Mouse (Mus musculus): ENCODE data around the gene Col24a1. TPM values are rescaled to one million over a fixed set of nuclear protein-coding genes. Genes with fewer than 3 reads are reported as not detected.

The Col24a1 gene
- polyA plus RNA-seq, 1 experiment from 2014 or later = 1.6 TPM

DNA sequence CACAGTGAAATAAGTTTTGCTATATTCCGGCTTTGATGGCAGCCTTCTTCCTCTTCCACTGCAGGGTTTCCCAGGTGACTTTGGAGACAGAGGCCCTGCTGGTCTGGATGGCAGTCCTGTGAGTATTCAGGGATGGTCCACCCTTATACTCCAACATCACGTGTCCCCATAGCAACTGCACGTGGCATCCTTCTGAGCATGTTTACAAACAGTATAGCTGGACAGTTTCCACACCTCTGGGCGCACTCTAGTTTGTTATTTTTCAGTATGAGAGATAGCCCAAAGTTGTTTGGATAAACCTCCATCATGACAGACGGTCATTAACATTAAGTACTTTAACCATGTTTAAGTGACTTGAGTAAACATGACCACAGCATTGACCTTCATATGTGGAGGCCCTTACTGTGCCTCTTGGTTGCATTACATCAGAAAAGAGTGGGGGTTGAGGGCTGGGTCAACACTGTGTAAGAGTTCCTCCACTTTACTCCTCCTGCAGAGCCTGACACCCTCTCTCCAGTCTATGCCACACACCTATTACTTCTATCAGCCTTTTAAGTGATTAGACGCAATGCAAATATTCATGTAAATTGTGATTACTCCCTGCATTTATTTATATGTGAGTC, 64.7 kb downstream of the Col24a1 start:
- no peak for ATAC-seq (replicated peaks; ENCODE audit: insufficient number of reproducible peaks, insufficient read depth, low FRiP score, low read depth)
- no peak overlapping the region for H3K27ac ChIP-seq

DNA sequence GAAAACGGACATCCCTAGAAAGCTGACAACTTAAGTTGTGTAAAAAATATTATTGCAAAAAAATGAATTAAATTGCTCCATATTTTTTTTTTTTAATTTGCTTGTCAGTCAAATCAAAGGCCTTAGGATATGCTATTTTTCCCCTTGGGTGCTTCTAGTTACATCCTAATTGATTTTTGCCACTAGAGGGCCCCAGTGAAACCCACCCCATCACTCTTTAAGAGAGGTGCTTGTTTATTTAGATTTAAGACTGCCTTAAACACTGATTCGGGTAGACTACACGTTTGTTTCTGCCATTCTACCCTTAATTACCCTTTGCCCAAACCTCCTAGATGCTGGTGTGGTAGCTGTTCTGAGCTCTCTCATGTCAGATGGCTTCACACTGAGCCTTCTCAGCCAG, 73.0 kb downstream of the Col24a1 start:
- Histone ChIP-seq H3K36me3 (no peaks in the 10 kb centered on the region), H3K27me3 (no peaks in the 10 kb centered on the region), H3K27ac (no peak overlapping the region), H3K9ac (no peak overlapping the region), H3K4me1 (replicated peaks) (no peaks in the 10 kb centered on the region), H3K4me2 (no peak overlapping the region), H3K9me3 (replicated peaks) (no peaks in the 10 kb centered on the region), H3K4me3 (no peak overlapping the region)
- no peak for ATAC-seq (replicated peaks; ENCODE audit: insufficient number of reproducible peaks, insufficient read depth, low FRiP score, low read depth)
- 35% methylated on average over 3 of the region's 3 CpGs for WGBS

More for the DNA sequence above, 64.7 kb downstream of the Col24a1 start:
- H3K4me2 ChIP-seq = no peak overlapping the region
- H3K4me1 ChIP-seq (replicated peaks) = no peaks in the 10 kb centered on the region
- no peaks in the 10 kb centered on the region for H3K27me3 ChIP-seq
- no peak overlapping the region for H3K9ac ChIP-seq
- H3K4me3 ChIP-seq = no peak overlapping the region
- 71% methylated on average over 6 of the region's 6 CpGs for WGBS
- H3K9me3 ChIP-seq (replicated peaks) = no peaks in the 10 kb centered on the region
- H3K36me3 ChIP-seq = no peaks in the 10 kb centered on the region

DNA sequence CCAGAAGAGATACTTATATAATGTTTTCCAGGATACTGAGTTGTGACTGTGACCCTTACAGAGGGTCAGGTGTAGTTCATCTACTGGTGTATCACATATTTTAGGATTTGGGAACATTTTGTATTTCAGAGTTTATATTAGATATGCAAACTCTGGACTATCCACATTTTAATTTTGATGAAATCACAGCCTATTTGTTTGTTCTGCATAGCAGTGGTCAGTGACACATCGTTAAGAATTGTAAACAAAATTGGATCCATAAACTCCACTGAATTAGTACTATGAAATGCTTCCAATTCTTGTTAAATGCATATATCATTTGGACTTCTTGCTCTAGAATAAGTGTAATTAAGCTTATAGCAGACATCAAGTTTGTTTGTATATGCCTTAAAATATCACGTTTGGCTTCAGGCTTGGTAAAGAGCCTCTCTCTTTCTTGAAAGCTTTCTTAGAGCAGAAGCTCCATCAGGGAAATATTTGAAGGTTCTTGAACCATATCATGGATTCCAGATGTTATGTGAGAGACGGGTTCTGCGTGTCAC, 75.0 kb downstream of the Col24a1 start:
- no peak for ATAC-seq (replicated peaks; ENCODE audit: insufficient number of reproducible peaks, insufficient read depth, low FRiP score, low read depth)
- WGBS = 79% methylated on average over 4 of the region's 4 CpGs
- no peak overlapping the region for H3K27ac ChIP-seq
- no peaks in the 10 kb centered on the region for H3K9me3 ChIP-seq (replicated peaks)
- no peak overlapping the region for H3K4me2 ChIP-seq
- no peak overlapping the region for H3K9ac ChIP-seq
- H3K36me3 ChIP-seq = no peaks in the 10 kb centered on the region
- H3K4me3 ChIP-seq = no peak overlapping the region
- H3K27me3 ChIP-seq = no peaks in the 10 kb centered on the region
- no peaks in the 10 kb centered on the region for H3K4me1 ChIP-seq (replicated peaks)

DNA sequence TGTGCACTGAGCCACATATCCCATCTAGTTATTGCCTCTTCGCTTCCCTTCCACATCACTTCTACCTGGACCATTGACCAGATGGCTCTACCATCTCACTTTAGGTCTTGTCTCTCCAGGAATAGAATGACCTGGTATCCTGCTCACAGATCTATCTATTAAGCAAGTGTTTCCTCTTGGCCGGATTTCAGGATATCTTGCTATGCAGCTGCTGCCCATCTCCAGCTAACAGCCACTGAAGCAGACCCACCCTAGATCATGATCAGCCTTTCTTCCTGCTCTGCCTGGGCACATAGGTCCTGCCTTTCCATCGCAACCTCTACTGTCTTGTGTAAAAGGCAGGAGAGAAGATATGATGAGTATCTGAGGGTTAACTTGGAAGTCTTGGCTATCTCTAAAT, 84.0 kb downstream of the Col24a1 start:
- no peaks in the 10 kb centered on the region for H3K27me3 ChIP-seq
- ATAC-seq (replicated peaks; ENCODE audit: insufficient number of reproducible peaks, insufficient read depth, low FRiP score, low read depth) = no peak
- WGBS = 87% methylated on average over 3 of the region's 3 CpGs

DNA sequence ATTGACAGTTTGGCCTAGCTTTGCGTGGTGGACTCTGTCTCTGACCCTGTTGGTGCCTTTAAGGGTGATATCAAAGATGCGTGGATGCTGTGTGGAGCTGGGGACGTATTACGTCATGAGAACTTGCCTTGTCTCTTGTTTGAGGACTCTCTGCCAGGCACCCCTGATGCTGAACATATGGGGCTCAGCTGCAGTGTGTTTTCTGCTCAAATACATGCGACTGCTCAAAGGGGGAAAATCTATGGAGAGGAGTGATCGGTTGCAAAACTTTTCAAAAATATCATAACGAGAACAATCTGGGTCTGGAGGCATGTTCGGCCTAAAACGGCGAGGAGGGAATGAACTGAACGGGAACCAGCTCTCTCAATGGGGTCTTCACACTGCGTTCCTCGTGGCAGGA, 90.8 kb downstream of the Col24a1 start:
- Histone ChIP-seq H3K27me3 (no peaks in the 10 kb centered on the region), H3K4me2 (no peak overlapping the region), H3K4me1 (replicated peaks) (no peaks in the 10 kb centered on the region), H3K36me3 (no peaks in the 10 kb centered on the region), H3K9ac (no peak overlapping the region), H3K27ac (no peak overlapping the region), H3K4me3 (no peak overlapping the region), H3K9me3 (replicated peaks) (no peaks in the 10 kb centered on the region)
- 77% methylated on average over 13 of the region's 13 CpGs for WGBS
- no peak for ATAC-seq (replicated peaks; ENCODE audit: insufficient number of reproducible peaks, insufficient read depth, low FRiP score, low read depth)

More for the DNA sequence above, 84.0 kb downstream of the Col24a1 start:
- H3K9me3 ChIP-seq (replicated peaks) = no peaks in the 10 kb centered on the region
- no peaks in the 10 kb centered on the region for H3K4me1 ChIP-seq (replicated peaks)
- H3K9ac ChIP-seq = no peak overlapping the region
- H3K4me3 ChIP-seq = no peak overlapping the region
- H3K4me2 ChIP-seq = no peak overlapping the region
- no peak overlapping the region for H3K27ac ChIP-seq
- no peaks in the 10 kb centered on the region for H3K36me3 ChIP-seq

DNA sequence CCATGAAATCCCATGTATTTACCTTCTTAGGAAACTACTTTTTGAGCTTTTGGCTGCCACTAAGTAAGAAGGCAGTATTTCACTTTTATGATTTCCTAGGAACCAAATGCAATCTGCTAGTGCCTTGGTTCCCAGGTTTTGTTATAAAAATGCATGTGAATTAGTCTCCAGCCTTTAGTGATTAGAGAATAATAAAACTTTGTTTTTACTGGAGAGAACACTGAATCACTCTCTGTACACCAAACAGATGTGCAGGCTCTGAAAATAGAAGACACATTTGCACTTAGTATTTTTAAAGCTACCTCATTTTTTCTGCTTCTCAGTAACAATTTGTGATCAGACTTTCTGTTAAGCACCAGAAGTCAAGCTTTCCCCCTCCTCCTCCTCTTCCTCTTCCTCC, 94.2 kb downstream of the Col24a1 start:
- H3K4me2 ChIP-seq = no peak overlapping the region
- H3K36me3 ChIP-seq = no peaks in the 10 kb centered on the region

DNA sequence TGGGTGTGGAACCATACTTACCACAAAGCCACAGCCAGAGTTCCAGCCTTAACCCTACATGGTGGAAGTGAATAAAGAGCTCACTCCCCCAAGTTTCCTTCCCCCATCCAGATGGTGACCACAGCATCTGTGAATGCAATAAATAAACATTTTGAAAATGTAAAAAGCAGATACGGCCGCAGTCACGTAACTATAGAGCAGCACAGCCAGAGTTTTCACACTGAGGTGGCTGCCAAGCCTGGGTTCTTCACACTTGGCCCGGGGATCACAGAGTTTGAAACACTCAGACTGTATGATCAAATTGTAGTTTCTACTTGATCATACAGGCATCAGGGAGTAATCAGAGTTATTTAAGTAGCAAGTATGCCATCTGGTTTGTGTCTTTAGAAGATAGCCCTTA, 98.4 kb downstream of the Col24a1 start:
- ATAC-seq (replicated peaks; ENCODE audit: insufficient number of reproducible peaks, insufficient read depth, low FRiP score, low read depth) = no peak
- Histone ChIP-seq H3K27me3 (no peaks in the 10 kb centered on the region), H3K9me3 (replicated peaks) (no peaks in the 10 kb centered on the region), H3K4me1 (replicated peaks) (no peaks in the 10 kb centered on the region), H3K4me3 (no peak overlapping the region), H3K4me2 (no peak overlapping the region), H3K36me3 (no peaks in the 10 kb centered on the region), H3K27ac (no peak overlapping the region), H3K9ac (no peak overlapping the region)
- 72% methylated on average over 4 of the region's 4 CpGs for WGBS

More for the DNA sequence above, 94.2 kb downstream of the Col24a1 start:
- Histone ChIP-seq H3K27me3 (no peaks in the 10 kb centered on the region), H3K4me1 (replicated peaks) (no peaks in the 10 kb centered on the region), H3K4me3 (no peak overlapping the region), H3K27ac (no peak overlapping the region), H3K9me3 (replicated peaks) (no peaks in the 10 kb centered on the region), H3K9ac (no peak overlapping the region)
- ATAC-seq (replicated peaks; ENCODE audit: insufficient number of reproducible peaks, insufficient read depth, low FRiP score, low read depth) = no peak

DNA sequence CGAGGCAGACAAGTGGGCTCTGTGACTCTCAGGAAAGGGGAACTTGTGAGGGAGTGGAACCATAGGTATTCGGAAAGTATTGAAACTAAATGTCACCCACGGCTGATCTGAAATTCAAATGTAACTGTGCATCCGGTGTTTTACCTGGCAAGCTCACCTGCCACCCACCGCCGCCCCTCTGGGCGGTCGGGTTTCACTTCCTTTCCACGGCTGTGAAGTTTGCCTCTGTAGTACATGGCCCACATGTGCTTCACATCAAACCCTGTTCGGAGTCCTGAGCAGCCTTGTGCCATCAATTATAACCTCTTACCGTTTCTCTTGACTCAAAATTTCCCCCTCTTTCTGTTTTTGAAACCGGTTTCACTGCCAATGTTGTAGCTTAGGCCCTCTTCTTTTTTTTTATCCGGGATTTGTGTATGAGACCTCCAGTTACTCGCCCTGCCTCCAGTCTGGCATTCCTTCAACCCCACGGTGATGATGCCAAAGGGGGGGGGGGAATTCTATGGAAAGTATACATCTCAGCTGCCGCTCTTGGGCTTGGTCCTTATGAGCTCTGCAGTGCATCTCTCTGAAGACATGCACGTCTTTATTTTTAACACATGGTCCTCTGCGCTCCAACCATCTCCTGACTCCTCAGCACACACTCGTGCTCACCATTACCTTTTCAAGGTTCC, 99.9 kb downstream of the Col24a1 start:
- H3K27ac ChIP-seq = no peak overlapping the region
- H3K27me3 ChIP-seq = no peaks in the 10 kb centered on the region
- WGBS = 71% methylated on average over 19 of the region's 19 CpGs
- no peak overlapping the region for H3K4me2 ChIP-seq
- H3K4me3 ChIP-seq = no peak overlapping the region
- no peaks in the 10 kb centered on the region for H3K4me1 ChIP-seq (replicated peaks)
- H3K9ac ChIP-seq = no peak overlapping the region
- H3K9me3 ChIP-seq (replicated peaks) = no peaks in the 10 kb centered on the region
- no peak for ATAC-seq (replicated peaks; ENCODE audit: insufficient number of reproducible peaks, insufficient read depth, low FRiP score, low read depth)
- H3K36me3 ChIP-seq = no peaks in the 10 kb centered on the region

DNA sequence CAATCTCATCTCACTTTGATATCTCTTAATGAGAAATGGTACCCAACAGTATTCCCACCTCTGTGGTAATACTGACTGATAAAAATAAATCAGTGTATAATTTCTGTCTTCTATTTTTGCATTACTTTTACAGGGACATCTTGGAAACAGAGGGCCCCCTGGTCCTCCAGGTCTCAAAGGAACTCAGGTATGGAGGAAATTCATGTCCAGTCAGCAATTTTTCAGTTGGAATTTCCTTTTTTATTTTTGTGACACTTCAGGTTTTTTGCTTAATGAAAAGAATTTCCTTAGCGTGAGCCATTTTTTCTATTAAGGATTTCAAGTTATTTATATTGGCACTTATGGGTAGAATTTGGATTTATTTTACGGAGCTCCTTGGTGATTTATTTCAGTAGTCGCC, 106.9 kb downstream of the Col24a1 start:
- Histone ChIP-seq H3K27me3 (no peaks in the 10 kb centered on the region), H3K9ac (no peak overlapping the region), H3K4me1 (replicated peaks) (no peaks in the 10 kb centered on the region), H3K4me3 (no peak overlapping the region), H3K27ac (no peak overlapping the region), H3K9me3 (replicated peaks) (no peaks in the 10 kb centered on the region), H3K4me2 (no peak overlapping the region), H3K36me3 (no peaks in the 10 kb centered on the region)
- ATAC-seq (replicated peaks; ENCODE audit: insufficient number of reproducible peaks, insufficient read depth, low FRiP score, low read depth) = no peak
- 84% methylated on average over 3 of the region's 3 CpGs for WGBS

DNA sequence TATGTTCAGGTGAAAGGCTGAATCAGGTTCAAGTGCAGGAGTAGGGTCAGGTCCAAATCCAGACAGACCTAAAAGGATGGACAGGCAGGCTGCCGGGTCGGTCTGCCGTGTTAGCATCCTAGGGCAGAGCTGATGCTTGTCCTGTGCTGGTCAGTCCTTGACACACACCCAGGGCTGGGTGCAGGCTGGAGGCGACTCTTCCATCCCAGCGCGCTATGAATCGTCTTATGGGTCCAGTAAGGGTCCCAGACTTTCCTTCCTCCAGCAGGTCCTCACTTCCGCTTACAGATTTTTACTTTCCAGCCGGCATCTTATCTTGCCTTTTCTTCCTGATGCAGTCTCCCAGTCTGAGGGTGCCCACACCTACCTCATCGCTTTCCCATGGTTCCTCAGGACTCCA, 110.0 kb downstream of the Col24a1 start:
- Histone ChIP-seq H3K27ac (no peak overlapping the region), H3K36me3 (no peaks in the 10 kb centered on the region), H3K9me3 (replicated peaks) (no peaks in the 10 kb centered on the region), H3K27me3 (no peaks in the 10 kb centered on the region), H3K4me3 (no peak overlapping the region), H3K9ac (no peak overlapping the region), H3K4me1 (replicated peaks) (no peaks in the 10 kb centered on the region), H3K4me2 (no peak overlapping the region)
- 79% methylated on average over 10 of the region's 10 CpGs for WGBS
- ATAC-seq (replicated peaks; ENCODE audit: insufficient number of reproducible peaks, insufficient read depth, low FRiP score, low read depth) = no peak

DNA sequence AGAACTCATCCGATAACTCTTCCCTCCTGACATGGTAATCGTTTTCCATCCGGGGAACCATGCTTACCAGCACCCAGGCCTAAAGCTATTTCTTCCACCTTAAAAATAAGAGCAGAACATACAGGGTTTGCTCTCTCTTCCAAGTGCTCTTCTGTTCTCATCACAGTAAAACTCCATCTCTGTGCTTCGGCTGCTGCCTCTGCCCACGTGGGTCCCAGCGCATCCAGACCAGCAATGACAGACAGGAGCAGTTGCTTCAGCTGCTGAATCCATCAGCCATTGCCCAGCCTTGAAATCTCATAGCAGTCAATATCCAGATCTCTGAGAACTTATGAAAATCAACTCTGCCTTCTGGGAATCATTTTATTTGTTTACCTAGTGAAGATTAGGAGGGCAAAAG, 110.7 kb downstream of the Col24a1 start:
- H3K36me3 ChIP-seq = no peaks in the 10 kb centered on the region
- H3K27me3 ChIP-seq = no peaks in the 10 kb centered on the region
- H3K4me2 ChIP-seq = no peak overlapping the region
- H3K4me3 ChIP-seq = no peak overlapping the region
- no peaks in the 10 kb centered on the region for H3K9me3 ChIP-seq (replicated peaks)
- WGBS = 83% methylated on average over 6 of the region's 6 CpGs
- ATAC-seq (replicated peaks; ENCODE audit: insufficient number of reproducible peaks, insufficient read depth, low FRiP score, low read depth) = no peak
- no peaks in the 10 kb centered on the region for H3K4me1 ChIP-seq (replicated peaks)
- no peak overlapping the region for H3K27ac ChIP-seq
- H3K9ac ChIP-seq = no peak overlapping the region

DNA sequence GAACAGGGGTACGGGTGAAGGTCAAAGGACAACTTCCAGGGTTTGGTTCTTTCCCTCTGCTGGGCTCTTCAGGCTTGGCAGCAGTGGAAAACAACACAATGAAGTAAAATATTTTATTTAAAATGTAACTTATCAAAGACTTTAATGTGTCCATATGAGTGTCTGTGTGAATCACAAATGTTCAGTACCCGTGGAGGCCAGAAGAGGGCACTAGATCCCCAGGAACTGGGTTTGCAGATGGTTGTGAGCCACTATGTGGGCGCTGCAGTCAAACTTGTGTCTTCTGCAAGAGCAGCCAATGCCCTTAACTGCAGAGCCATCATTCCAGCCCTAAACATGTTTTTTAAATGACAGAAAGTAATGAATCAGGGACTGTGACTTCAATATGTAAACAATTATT, 115.8 kb downstream of the Col24a1 start:
- Histone ChIP-seq H3K36me3 (no peaks in the 10 kb centered on the region), H3K4me2 (no peak overlapping the region), H3K9me3 (replicated peaks) (no peaks in the 10 kb centered on the region), H3K27ac (no peak overlapping the region), H3K27me3 (no peaks in the 10 kb centered on the region), H3K4me1 (replicated peaks) (no peaks in the 10 kb centered on the region), H3K4me3 (no peak overlapping the region), H3K9ac (no peak overlapping the region)
- WGBS = 66% methylated on average over 3 of the region's 3 CpGs
- no peak for ATAC-seq (replicated peaks; ENCODE audit: insufficient number of reproducible peaks, insufficient read depth, low FRiP score, low read depth)

Measured in heart, embryonic 15.5 days (tissue).